Mouse (Mus musculus) neutrophil, adult 5-6 weeks (primary cell): ENCODE data around the gene Acsm1. TPM values are rescaled to one million over a fixed set of nuclear protein-coding genes. Genes with fewer than 3 reads are reported as not detected.
"Not testable (repeated sequence)": the region's sequence is repeated elsewhere in the genome, so short reads cannot be mapped to it uniquely, and the experiment has no call there.

Source experiments
- ATAC-seq: fragments of 151-379, 151-347 bp; 2 replicates; pipeline ENCODE4 v1.8.0; 2017; ENCODE audit warnings: mild to moderate bottlenecking, moderate TSS enrichment; ENCODE audit not compliant: insufficient number of reproducible peaks, poor library complexity, low FRiP score, severe bottlenecking; ENCODE audit errors: extremely low read depth
- total RNA-seq: library from RNA; stranded (forward); fragments of 200-1000 nt; gene quantifications from 2 replicates; pipeline ENCODE4 v1.2.3, GENCODE M21; 2017

Acsm1 gene
- not detected in 2 replicates for total RNA-seq

- ATAC-seq: no peak
Measured at GRCm38 (mm10) chr7:119606664-119607076, at the start of gene Acsm1. Gene Acsm1, plus strand, starts transcription at chr7:119607026.

GRCm38 (mm10) chr7:119559789-119560451, 46.9 kb upstream of the Acsm1 start:
- ATAC-seq: no peak

- no peak for ATAC-seq
Measured at GRCm38 (mm10) chr7:119560452-119560835, 46.4 kb upstream of the Acsm1 start.

- no peak for ATAC-seq
Measured at GRCm38 (mm10) chr7:119561441-119561840, 45.4 kb upstream of the Acsm1 start.

- ATAC-seq: not testable (repeated sequence)
Measured at GRCm38 (mm10) chr7:119562476-119562875, 44.4 kb upstream of the Acsm1 start.

GRCm38 (mm10) chr7:119594530-119595107, 12.2 kb upstream of the Acsm1 start:
- ATAC-seq: no peak

GRCm38 (mm10) chr7:119595306-119595705, 11.5 kb upstream of the Acsm1 start:
- no peak for ATAC-seq

- ATAC-seq: no peak
Measured at GRCm38 (mm10) chr7:119596536-119596935, 10.3 kb upstream of the Acsm1 start.

GRCm38 (mm10) chr7:119601195-119601953, 5.5 kb upstream of the Acsm1 start:
- no peak for ATAC-seq

GRCm38 (mm10) chr7:119601954-119602317, 4.9 kb upstream of the Acsm1 start:
- no peak for ATAC-seq

- ATAC-seq: no peak
Measured at GRCm38 (mm10) chr7:119604903-119605483, 1.8 kb upstream of the Acsm1 start.

- no peak for ATAC-seq
Measured at GRCm38 (mm10) chr7:119605926-119606663, 731 bp upstream of the Acsm1 start.

GRCm38 (mm10) chr7:119607796-119608515, 1.1 kb downstream of the Acsm1 start:
- ATAC-seq: no peak

GRCm38 (mm10) chr7:119616531-119616930, 9.7 kb downstream of the Acsm1 start:
- no peak for ATAC-seq

GRCm38 (mm10) chr7:119617593-119617992, 10.8 kb downstream of the Acsm1 start:
- no peak for ATAC-seq

GRCm38 (mm10) chr7:119618209-119618935, 11.5 kb downstream of the Acsm1 start:
- ATAC-seq: no peak

GRCm38 (mm10) chr7:119620157-119620556, 13.3 kb downstream of the Acsm1 start:
- no peak for ATAC-seq

- no peak for ATAC-seq
Measured at GRCm38 (mm10) chr7:119638773-119639172, 31.9 kb downstream of the Acsm1 start.
